Mouse (Mus musculus) small intestine, adult 2 months (tissue): ENCODE results near the gene Gna11.

Source experiments
- CTCF ChIP-seq: fragments of 200-500 bp; IDR thresholded peaks from 2 replicates; pipeline ENCODE4 v1.5.1; 2012; ENCODE audit warnings: low read depth, mild to moderate bottlenecking, control low read depth, inconsistent platforms, low read length, moderate library complexity, mixed read lengths; ENCODE audit not compliant: insufficient replicate concordance, insufficient read length; ENCODE audit errors: extremely low read depth
- POLR2A ChIP-seq: fragments of 200-500 bp; IDR thresholded peaks from 2 replicates; pipeline ENCODE4 v1.6.1; 2012; ENCODE audit warnings: low read depth, mild to moderate bottlenecking, control low read depth, inconsistent platforms, low read length, moderate library complexity

DNA sequence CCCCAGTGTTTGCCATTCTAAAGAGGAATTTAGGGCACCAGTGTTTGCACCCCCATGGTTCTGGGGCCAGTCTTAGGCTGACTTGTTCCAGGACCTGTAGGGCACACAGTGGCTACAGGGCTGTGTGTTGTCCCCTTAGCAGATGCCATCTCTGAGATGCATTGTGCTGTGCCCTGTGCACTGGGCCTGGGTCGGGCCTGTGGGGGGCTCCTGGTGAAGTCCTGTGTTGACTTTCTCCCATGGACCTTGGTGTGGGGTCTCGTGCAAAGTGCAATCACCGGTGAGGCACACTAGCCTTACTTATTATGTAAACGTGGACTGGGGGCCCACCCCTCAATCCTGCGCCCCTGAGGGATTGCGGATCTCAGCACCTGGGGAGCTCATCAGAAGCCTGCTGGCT lies 17.4 kb upstream of the Gna11 start:
- TF ChIP-seq POLR2A: no peak
- TF ChIP-seq CTCF: no peak
